Mouse (Mus musculus): ENCODE results near the gene Tchp. TPM values are rescaled to one million over a fixed set of nuclear protein-coding genes. Genes with fewer than 3 reads are reported as not detected.

Tchp gene
- total and polyA plus RNA-seq, 2 experiments from 2014 or later, result 12.7 to 15.6 TPM

DNA sequence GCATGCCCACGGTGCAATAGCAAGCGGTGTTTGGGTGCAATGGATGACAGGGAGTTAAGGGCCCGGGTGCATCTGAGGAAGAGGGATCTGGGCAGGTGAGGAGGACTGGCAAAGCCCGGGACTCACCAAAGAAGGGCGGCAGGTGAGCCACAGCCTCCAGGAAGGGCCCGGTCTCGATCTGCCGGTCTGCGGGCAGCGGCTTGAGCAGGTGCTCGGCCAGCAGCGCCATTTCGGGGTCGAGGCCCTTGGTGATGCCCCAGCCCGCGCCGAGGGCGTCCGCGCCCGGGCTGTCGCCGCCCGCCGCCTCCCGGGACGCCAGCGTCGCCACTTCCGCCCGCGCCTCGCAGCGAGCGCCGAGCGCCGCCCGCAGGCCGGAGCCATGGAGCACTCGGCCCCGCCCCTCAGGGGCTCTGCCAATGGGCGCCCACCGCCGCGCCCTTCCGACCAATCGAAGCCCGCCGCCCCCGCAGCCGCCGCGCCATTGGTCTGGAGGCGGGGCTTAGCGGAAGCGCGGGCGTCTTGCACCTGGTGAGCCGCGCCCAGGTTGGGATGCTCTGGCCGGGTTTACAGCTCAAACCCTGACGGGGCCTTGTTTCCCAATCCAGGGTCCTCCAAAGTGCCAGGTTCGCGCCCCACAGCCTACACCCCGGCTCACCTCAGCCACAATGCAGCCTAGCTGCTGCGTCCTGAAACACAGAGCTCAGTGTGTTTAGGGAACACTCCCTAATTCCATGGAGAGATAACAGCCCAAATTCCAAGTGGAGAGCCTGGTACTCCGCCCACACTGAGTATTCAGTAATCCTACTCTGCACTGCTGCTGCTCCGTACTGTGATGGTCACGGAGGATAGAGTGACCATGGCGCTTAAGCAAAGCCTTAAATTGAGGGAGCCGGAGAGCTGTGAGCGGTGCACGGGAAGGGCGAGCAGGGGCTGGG is 16.7 kb upstream of the Tchp start, which contains the start of gene Gltp:
TSS of gene Gltp (minus strand) at position 352 of the 935 bp plus-strand sequence.
- Histone ChIP-seq H3K9ac (replicated peaks; ENCODE audit: low read length) (peak within 1 kb of the TSS; percentile 83), H3K4me1 (ENCODE audit: insufficient read depth, low read length) (peaks cover 16% of the 10 kb centered on the region; the same call in 1 of the 2 replicates), H3K4me3 (ENCODE audit: low read length) (peak within 1 kb of the TSS; percentile 82), H3K27me3 (ENCODE audit: insufficient read depth, low read length) (no peaks in the 10 kb centered on the region), H3K36me3 (ENCODE audit: insufficient read depth, low read length) (no peaks in the 10 kb centered on the region), H3K27ac (peak within 1 kb of the TSS; percentile 48; the same call in 1 of the 2 replicates), H3K9me3 (ENCODE audit: low read length) (no peaks in the 10 kb centered on the region), H3K4me2 (ENCODE audit: low read depth, low read length) (peak within 1 kb of the TSS; percentile 87)
- peak; percentile 98 for DNase-seq (ENCODE audit: low spot score)
- TF ChIP-seq CTCF (IDR thresholded peaks at IDR 0.05; ENCODE audit: low read depth), result no peak
- ATAC-seq, result peak; percentile 98
- WGBS, result 5% methylated on average over 69 of the region's 75 CpGs

DNA sequence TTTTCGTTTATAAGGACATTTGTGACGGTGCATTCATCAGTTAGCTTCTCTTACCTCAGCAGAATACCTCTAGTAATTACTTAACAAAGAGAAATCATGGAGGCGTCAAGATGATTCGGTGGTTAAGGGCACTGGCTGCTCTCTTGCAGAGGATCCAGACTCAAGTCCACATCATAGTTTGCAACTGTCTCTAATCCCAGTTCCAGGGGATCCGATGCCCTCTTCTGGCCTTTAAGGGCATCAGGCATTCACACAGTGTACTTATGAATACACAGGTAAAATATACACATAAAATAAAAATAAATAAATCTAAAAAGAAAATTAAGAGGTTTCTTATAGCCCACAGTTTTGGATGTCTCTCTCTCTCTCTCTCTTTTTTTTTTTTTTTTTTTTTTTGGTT is 11.8 kb upstream of the Tchp start:
- ATAC-seq, result no peak
- WGBS, result 73% methylated on average over 5 of the region's 5 CpGs
- TF ChIP-seq CTCF (IDR thresholded peaks at IDR 0.05; ENCODE audit: low read depth), result peak; percentile 18; the same call in 1 of the 2 replicates
- no peak for DNase-seq (ENCODE audit: low spot score)
- H3K9me3 ChIP-seq (ENCODE audit: low read length), result no peaks in the 10 kb centered on the region
- no peak overlapping the region for H3K9ac ChIP-seq (replicated peaks; ENCODE audit: low read length)
- no peak overlapping the region for H3K4me3 ChIP-seq (ENCODE audit: low read length)
- H3K4me2 ChIP-seq (ENCODE audit: low read depth, low read length), result no peak overlapping the region
- H3K4me1 ChIP-seq (ENCODE audit: insufficient read depth, low read length), result no peaks in the 10 kb centered on the region
- no peak overlapping the region for H3K27ac ChIP-seq
- no peaks in the 10 kb centered on the region for H3K36me3 ChIP-seq (ENCODE audit: insufficient read depth, low read length)
- no peaks in the 10 kb centered on the region for H3K27me3 ChIP-seq (ENCODE audit: insufficient read depth, low read length)

DNA sequence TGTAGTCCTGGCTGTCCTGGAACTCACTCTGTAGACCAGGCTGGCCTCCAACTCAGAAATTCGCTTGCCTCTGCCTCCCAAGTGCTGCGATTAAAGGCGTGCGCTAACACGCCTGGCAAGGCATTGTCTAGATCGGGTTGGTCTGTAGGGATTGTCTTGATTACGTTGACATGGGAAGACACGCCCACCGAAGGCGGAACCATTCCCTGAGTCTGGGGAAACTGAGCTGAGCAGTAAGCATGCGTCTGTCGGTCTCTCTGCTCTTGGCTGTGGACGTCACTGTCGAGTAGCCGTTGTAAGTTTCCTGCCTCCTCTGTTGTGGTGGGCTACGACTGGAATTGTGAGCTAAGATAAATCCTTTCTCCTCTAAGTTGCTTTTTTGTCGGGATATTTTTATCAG is 10.6 kb upstream of the Tchp start:
- Histone ChIP-seq H3K9ac (replicated peaks; ENCODE audit: low read length) (no peak overlapping the region), H3K4me1 (ENCODE audit: insufficient read depth, low read length) (no peaks in the 10 kb centered on the region), H3K4me3 (ENCODE audit: low read length) (no peak overlapping the region), H3K36me3 (ENCODE audit: insufficient read depth, low read length) (no peaks in the 10 kb centered on the region), H3K27me3 (ENCODE audit: insufficient read depth, low read length) (no peaks in the 10 kb centered on the region), H3K4me2 (ENCODE audit: low read depth, low read length) (no peak overlapping the region), H3K27ac (no peak overlapping the region), H3K9me3 (ENCODE audit: low read length) (no peaks in the 10 kb centered on the region)
- no peak for TF ChIP-seq CTCF (IDR thresholded peaks at IDR 0.05; ENCODE audit: low read depth)
- 86% methylated on average over 17 of the region's 17 CpGs for WGBS
- ATAC-seq (no peak), DNase-seq (ENCODE audit: low spot score) (no peak)

DNA sequence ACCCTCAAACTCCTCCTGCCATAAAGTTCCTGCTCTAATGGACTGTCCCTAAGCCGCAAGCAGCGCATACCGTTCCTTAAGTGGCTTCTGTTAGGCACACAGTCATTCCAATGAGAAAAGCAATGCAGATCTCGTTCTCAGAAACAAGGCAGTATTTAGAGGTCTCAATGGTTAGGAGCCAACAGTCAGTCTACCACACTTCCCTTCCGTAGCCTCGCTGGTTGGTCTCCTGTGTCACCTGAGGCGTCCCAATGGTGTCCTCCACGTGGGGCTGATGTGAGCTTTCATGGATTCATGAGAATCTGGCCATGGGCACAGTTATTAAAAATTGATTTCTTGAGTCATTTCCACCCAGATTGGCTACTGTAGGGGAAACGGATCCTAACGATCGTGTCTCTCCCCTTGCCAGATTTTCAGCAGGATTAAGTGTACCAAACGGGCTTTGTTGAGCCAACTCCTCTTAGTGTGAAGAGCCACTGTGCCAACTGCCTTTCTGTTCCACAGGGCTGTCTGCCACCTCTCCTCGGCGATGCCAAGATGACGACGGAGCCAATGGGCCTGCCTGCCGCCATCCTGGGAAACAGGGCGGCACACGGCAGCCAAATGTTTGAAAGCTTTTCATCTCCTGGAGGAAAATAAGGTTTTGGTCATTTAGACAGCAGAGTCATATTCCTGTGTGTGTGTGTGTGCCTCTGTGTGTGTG is 9.4 kb upstream of the Tchp start:
- Histone ChIP-seq H3K4me1 (ENCODE audit: insufficient read depth, low read length) (no peaks in the 10 kb centered on the region), H3K4me2 (ENCODE audit: low read depth, low read length) (no peak overlapping the region; the same call in 1 of the 2 replicates), H3K36me3 (ENCODE audit: insufficient read depth, low read length) (no peaks in the 10 kb centered on the region), H3K27ac (peak overlapping the region; percentile 33), H3K9ac (replicated peaks; ENCODE audit: low read length) (no peak overlapping the region), H3K4me3 (ENCODE audit: low read length) (no peak overlapping the region), H3K27me3 (ENCODE audit: insufficient read depth, low read length) (no peaks in the 10 kb centered on the region), H3K9me3 (ENCODE audit: low read length) (no peaks in the 10 kb centered on the region)
- 51% methylated on average over 19 of the region's 19 CpGs for WGBS
- no peak for TF ChIP-seq CTCF (IDR thresholded peaks at IDR 0.05; ENCODE audit: low read depth)
- peak; percentile 87 for DNase-seq (ENCODE audit: low spot score)
- ATAC-seq, result peak; percentile 83

DNA sequence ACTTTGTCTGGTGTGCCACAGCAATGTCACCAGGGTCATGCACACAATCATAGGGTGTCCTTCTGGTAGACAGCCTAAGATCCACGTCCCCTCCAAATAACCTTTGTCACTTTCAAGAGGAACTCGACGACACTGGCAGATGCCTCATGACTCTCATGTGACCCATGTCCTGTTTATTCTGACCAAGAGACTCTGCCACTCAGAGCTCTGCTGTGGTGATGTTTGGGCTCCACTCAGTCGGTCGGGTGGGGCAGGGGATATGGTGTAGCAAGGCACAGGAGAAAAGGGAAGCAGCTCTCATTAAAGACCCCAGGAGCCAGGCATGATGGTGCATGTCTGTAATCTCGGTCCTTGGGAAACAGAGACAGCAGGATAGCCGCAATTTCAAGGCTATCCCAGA is 8.5 kb upstream of the Tchp start:
- no peak for TF ChIP-seq CTCF (IDR thresholded peaks at IDR 0.05; ENCODE audit: low read depth)
- Histone ChIP-seq H3K4me3 (ENCODE audit: low read length) (no peak overlapping the region), H3K9ac (replicated peaks; ENCODE audit: low read length) (no peak overlapping the region), H3K27ac (no peak overlapping the region), H3K36me3 (ENCODE audit: insufficient read depth, low read length) (no peaks in the 10 kb centered on the region), H3K27me3 (ENCODE audit: insufficient read depth, low read length) (no peaks in the 10 kb centered on the region), H3K9me3 (ENCODE audit: low read length) (no peaks in the 10 kb centered on the region), H3K4me1 (ENCODE audit: insufficient read depth, low read length) (no peaks in the 10 kb centered on the region), H3K4me2 (ENCODE audit: low read depth, low read length) (no peak overlapping the region)
- no peak for ATAC-seq
- no peak for DNase-seq (ENCODE audit: low spot score)
- 68% methylated on average over 7 of the region's 7 CpGs for WGBS

DNA sequence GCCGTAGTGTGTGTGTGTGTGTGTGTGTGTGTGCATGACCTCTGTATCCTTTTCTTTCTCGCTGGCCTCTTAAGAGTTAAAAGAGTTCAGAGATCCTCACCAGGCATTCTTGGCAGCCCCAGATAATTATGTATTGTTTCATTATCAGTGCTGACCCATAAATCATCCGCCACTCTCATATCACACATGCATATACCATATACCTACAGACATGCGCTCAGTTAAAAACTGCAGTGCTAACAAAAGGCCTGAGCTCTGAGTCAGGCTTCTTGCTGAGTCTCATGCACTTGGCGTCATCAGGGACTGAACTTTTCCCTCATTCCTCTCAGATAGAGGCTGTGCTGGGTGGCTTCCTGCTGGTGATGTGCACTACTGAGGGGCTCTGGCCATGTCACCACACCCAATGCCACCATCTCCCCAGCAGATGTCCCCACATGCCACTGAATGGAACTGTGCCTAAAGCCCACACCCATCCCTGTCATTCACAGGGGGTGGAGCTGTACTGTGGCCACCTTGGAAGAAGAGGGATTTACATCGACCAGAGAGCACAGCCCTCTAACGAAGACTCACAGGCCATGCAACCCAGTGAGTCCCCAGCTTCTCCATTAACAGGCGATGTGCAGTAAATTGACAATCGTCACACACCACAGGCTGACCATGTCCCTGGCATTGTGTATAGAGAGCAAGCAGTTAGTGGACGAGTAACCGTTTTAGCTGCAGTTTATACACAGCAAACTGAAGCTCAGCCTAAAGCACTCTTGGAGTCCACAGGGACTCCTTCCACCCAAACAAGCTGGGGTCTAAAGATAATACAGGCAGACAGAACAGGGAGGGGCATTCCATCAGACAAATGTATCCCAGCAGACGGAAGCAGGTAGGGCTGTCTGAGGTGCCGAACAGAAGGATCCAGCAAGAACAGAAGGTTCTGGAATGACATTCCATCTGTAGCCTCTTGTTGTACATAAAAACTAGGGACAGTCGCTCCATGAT is 4.9 kb upstream of the Tchp start:
- Histone ChIP-seq H3K36me3 (ENCODE audit: insufficient read depth, low read length) (no peaks in the 10 kb centered on the region), H3K27ac (no peak overlapping the region), H3K27me3 (ENCODE audit: insufficient read depth, low read length) (no peaks in the 10 kb centered on the region), H3K9ac (replicated peaks; ENCODE audit: low read length) (no peak overlapping the region), H3K4me1 (ENCODE audit: insufficient read depth, low read length) (no peaks in the 10 kb centered on the region), H3K9me3 (ENCODE audit: low read length) (no peaks in the 10 kb centered on the region), H3K4me2 (ENCODE audit: low read depth, low read length) (no peak overlapping the region), H3K4me3 (ENCODE audit: low read length) (no peak overlapping the region)
- ATAC-seq (peak; percentile 71), DNase-seq (ENCODE audit: low spot score) (peak; percentile 65)
- WGBS, result 58% methylated on average over 14 of the region's 14 CpGs
- TF ChIP-seq CTCF (IDR thresholded peaks at IDR 0.05; ENCODE audit: low read depth), result peak; percentile 77
